Comparison of ENCODE assay signal across 9 mouse cellular contexts in genomic region chr6:54566546-54566919, GRCm38 (mm10). TPM values are rescaled to one million over a fixed set of nuclear protein-coding genes. Genes with fewer than 3 reads are reported as not detected.
DNase-seq lines count a peak whose midpoint lies in the region; ATAC-seq and TF ChIP-seq lines count a peak whose summit lies in the region.
"Had no signal": no experiment of that assay in that cellular context is flagged by ENCODE, and none has a peak within 500 bp of the region (broad histone marks: within the 10 kb centered on the region; RNA-seq: fewer than 3 reads in every experiment).

No protein-coding gene starts in this region.

- intact Hi-C loops in left cerebral cortex, postnatal 36 days (cut with DNase I): no loop called here

- no peaks in the 10 kb centered on the region for H3K36me3 ChIP-seq in liver, embryonic 11.5 days (ENCODE audit: control insufficient read depth, insufficient read depth, low read length)
- no peaks in the 10 kb centered on the region for H3K36me3 ChIP-seq in forebrain, embryonic 11.5 days (ENCODE audit: control insufficient read depth, insufficient read depth, low read length)
- no peaks in the 10 kb centered on the region for H3K36me3 ChIP-seq in limb, embryonic 12.5 days

- DNase-seq in liver, embryonic 11.5 days (ENCODE audit: low spot score): no peak
- DNase-seq in liver: no peak
- DNase-seq in forebrain, embryonic 11.5 days (ENCODE audit: low spot score): no peak
- no peak for DNase-seq in gastrocnemius, postnatal 4 days (ENCODE audit: low spot score in 2 of 2)
- DNase-seq in left cerebral cortex, postnatal 36 days (ENCODE audit: low spot score in 2 of 2): no peak

- TF ChIP-seq CTCF in olfactory bulb, adult 2 months (IDR thresholded peaks at IDR 0.05; ENCODE audit: insufficient read depth, low read depth, low read length): no peak

- no peak for TF ChIP-seq POLR2A in olfactory bulb, adult 2 months (IDR thresholded peaks at IDR 0.05; ENCODE audit: insufficient read depth, low read depth, low read length)

- no peak for ATAC-seq in liver, embryonic 11.5 days (replicated peaks; ENCODE audit: low FRiP score)
- no peak; the same call in 1 of the 2 replicates for ATAC-seq in forebrain, embryonic 11.5 days (replicated peaks; ENCODE audit: low FRiP score)
- no peak for ATAC-seq in limb, embryonic 12.5 days (ENCODE audit: insufficient number of reproducible peaks, insufficient read depth, low FRiP score, low TSS enrichment, low read depth)

- peaks cover 31% of the 10 kb centered on the region for H3K27me3 ChIP-seq in liver, embryonic 11.5 days (replicated peaks; ENCODE audit: control insufficient read depth, insufficient read depth, low read length)
- H3K27me3 ChIP-seq in forebrain, embryonic 11.5 days (ENCODE audit: control insufficient read depth, insufficient read depth, low read length): no peaks in the 10 kb centered on the region
- H3K27me3 ChIP-seq in limb, embryonic 12.5 days: no peaks in the 10 kb centered on the region; the same call in 1 of the 2 replicates

- no peaks in the 10 kb centered on the region for H3K9me3 ChIP-seq in liver, embryonic 11.5 days (ENCODE audit: control insufficient read depth, low read length)
- H3K9me3 ChIP-seq in forebrain, embryonic 11.5 days (ENCODE audit: control insufficient read depth, low read length): no peaks in the 10 kb centered on the region
- no peaks in the 10 kb centered on the region for H3K9me3 ChIP-seq in limb, embryonic 12.5 days

- 18% methylated on average over 6 of the region's 6 CpGs for WGBS in liver, embryonic 11.5 days
- WGBS in forebrain, embryonic 11.5 days: 10% methylated on average over 6 of the region's 6 CpGs
- WGBS in limb, embryonic 12.5 days: 17% methylated on average over 6 of the region's 6 CpGs
- WGBS in olfactory bulb, adult 2 months: 3% methylated on average over 6 of the region's 6 CpGs

- peaks cover 4% of the 10 kb centered on the region for H3K4me1 ChIP-seq in liver, embryonic 11.5 days (replicated peaks; ENCODE audit: control insufficient read depth, insufficient read depth, low read length)
- peaks cover 18% of the 10 kb centered on the region for H3K4me1 ChIP-seq in forebrain, embryonic 11.5 days (replicated peaks; ENCODE audit: control insufficient read depth, insufficient read depth, low read length)
- H3K4me1 ChIP-seq in limb, embryonic 12.5 days (replicated peaks): peaks cover 42% of the 10 kb centered on the region
- peaks cover 13% of the 10 kb centered on the region for H3K4me1 ChIP-seq in olfactory bulb, adult 2 months (ENCODE audit: control insufficient read depth, insufficient read depth, low read length)

- no peak overlapping the region for H3K9ac ChIP-seq in liver, embryonic 11.5 days (ENCODE audit: low read depth, low read length)
- peak overlapping the region; percentile 87 for H3K9ac ChIP-seq in forebrain, embryonic 11.5 days (ENCODE audit: low read length)
- peak overlapping the region; percentile 62; the same call in 1 of the 2 replicates for H3K9ac ChIP-seq in limb, embryonic 12.5 days (replicated peaks)

- peak overlapping the region; percentile 86 for H3K4me2 ChIP-seq in liver, embryonic 11.5 days
- H3K4me2 ChIP-seq in forebrain, embryonic 11.5 days (ENCODE audit: low read depth, low read length, severe bottlenecking): peak overlapping the region; percentile 71
- H3K4me2 ChIP-seq in limb, embryonic 12.5 days: peak overlapping the region; percentile 86

- H3K27ac ChIP-seq in liver, embryonic 11.5 days (ENCODE audit: low read depth, low read length): no peak overlapping the region
- peak overlapping the region; percentile 77 for H3K27ac ChIP-seq in forebrain, embryonic 11.5 days (ENCODE audit: low read depth, low read length)
- peak overlapping the region; percentile 71 for H3K27ac ChIP-seq in limb, embryonic 12.5 days
- peak overlapping the region; percentile 77 for H3K27ac ChIP-seq in olfactory bulb, adult 2 months (ENCODE audit: insufficient read depth, low read depth, low read length)

- peak overlapping the region; percentile 49 for H3K4me3 ChIP-seq in liver, embryonic 11.5 days (ENCODE audit: low read depth, low read length)
- peak overlapping the region; percentile 69 for H3K4me3 ChIP-seq in forebrain, embryonic 11.5 days (ENCODE audit: low read depth, low read length)
- H3K4me3 ChIP-seq in limb, embryonic 12.5 days (replicated peaks): peak overlapping the region; percentile 53
- peak overlapping the region; percentile 56 for H3K4me3 ChIP-seq in olfactory bulb, adult 2 months (ENCODE audit: insufficient read depth, low read depth, low read length)

RNA-seq across cellular contexts. Expression of gene Scrn1, which starts 0.2 kb away (rescaled TPM):
- 2.9 and 3.0 TPM in 2 replicates for polyA plus RNA-seq in liver, embryonic 11.5 days (2014; fragmentation: Nextera tagmentation; extraction: Ambion mirVana)
- 102 and 123 TPM in 2 replicates for polyA plus RNA-seq in forebrain, embryonic 11.5 days (2014; fragmentation: Nextera tagmentation; extraction: Ambion mirVana)
- 13.9 and 15.0 TPM in 2 replicates for polyA plus RNA-seq in limb, embryonic 12.5 days (2016; fragmentation: Nextera tagmentation; extraction: Ambion mirVana)
- polyA plus RNA-seq in olfactory bulb, adult 2 months (2012; ENCODE audit: insufficient read depth, insufficient read length, low replicate concordance, missing spikeins): not detected in 2 replicates
- total RNA-seq in gastrocnemius, postnatal 4 days (2021): 10 to 100 TPM; 11.8 to 12.7 TPM
- total RNA-seq in left cerebral cortex, postnatal 36 days (2021): 100 to 1,000 TPM; 145 to 155 TPM
- polyA plus RNA-seq: erythroblast, embryonic 14.5 days; liver, adult 2 months had no signal

RNA-seq across cellular contexts. Expression of gene Plekha8, which starts 28.4 kb away (rescaled TPM):
- polyA plus RNA-seq in liver, embryonic 11.5 days (2014; fragmentation: Nextera tagmentation; extraction: Ambion mirVana): 7.9 and 9.7 TPM in 2 replicates
- polyA plus RNA-seq in forebrain, embryonic 11.5 days (2014; fragmentation: Nextera tagmentation; extraction: Ambion mirVana): 25.8 and 25.9 TPM in 2 replicates
- 24.6 and 26.3 TPM in 2 replicates for polyA plus RNA-seq in limb, embryonic 12.5 days (2016; fragmentation: Nextera tagmentation; extraction: Ambion mirVana)
- not detected in 2 replicates for polyA plus RNA-seq in olfactory bulb, adult 2 months (2012; ENCODE audit: insufficient read depth, insufficient read length, low replicate concordance, missing spikeins)
- total RNA-seq in gastrocnemius, postnatal 4 days (2021): 1 to 10 TPM; 8.1 to 9.1 TPM
- total RNA-seq in left cerebral cortex, postnatal 36 days (2021): 10 to 100 TPM; 12.3 to 12.6 TPM

RNA-seq across cellular contexts. Expression of gene Fkbp14, which starts 30.6 kb away (rescaled TPM):
- polyA plus RNA-seq in liver, embryonic 11.5 days (2014; fragmentation: Nextera tagmentation; extraction: Ambion mirVana): 11.0 and 11.9 TPM in 2 replicates
- polyA plus RNA-seq in forebrain, embryonic 11.5 days (2014; fragmentation: Nextera tagmentation; extraction: Ambion mirVana): 15.4 and 18.8 TPM in 2 replicates
- 25.2 and 26.1 TPM in 2 replicates for polyA plus RNA-seq in limb, embryonic 12.5 days (2016; fragmentation: Nextera tagmentation; extraction: Ambion mirVana)
- polyA plus RNA-seq in olfactory bulb, adult 2 months (2012; ENCODE audit: insufficient read depth, insufficient read length, low replicate concordance, missing spikeins): not detected in 2 replicates
- total RNA-seq in gastrocnemius, postnatal 4 days (2021): 10 to 100 TPM; 31.6 to 35.2 TPM
- 1 to 10 TPM; 7.3 to 9.9 TPM for total RNA-seq in left cerebral cortex, postnatal 36 days (2021)
- polyA plus RNA-seq: erythroblast, embryonic 14.5 days had no signal

Comparison
In these comparisons a context has a peak if more than half of its experiments do, and no peak if none do; other contexts are left out.
1. RNA of gene Fkbp14, which starts 30.6 kb away (polyA plus RNA-seq): 25.2 to 26.1 TPM in limb, embryonic 12.5 days, 15.4 to 18.8 TPM in forebrain, embryonic 11.5 days and 11.0 to 11.9 TPM in liver, embryonic 11.5 days; not detected in olfactory bulb, adult 2 months; every median in the first group is over 10 times any median in the second.
2. Peak in every context shown above with its lines, with median percentiles within 50 percentile points of each other: H3K4me2 ChIP-seq and H3K4me3 ChIP-seq.